Mouse (Mus musculus): Measurements from ENCODE around the gene Tasp1. TPM values are rescaled to one million over a fixed set of nuclear protein-coding genes. Genes with fewer than 3 reads are reported as not detected.

Gene Tasp1
- 12.8 and 14.4 TPM in 2 replicates for polyA plus RNA-seq (2016; fragmentation: Nextera tagmentation; extraction: Ambion mirVana)

DNA sequence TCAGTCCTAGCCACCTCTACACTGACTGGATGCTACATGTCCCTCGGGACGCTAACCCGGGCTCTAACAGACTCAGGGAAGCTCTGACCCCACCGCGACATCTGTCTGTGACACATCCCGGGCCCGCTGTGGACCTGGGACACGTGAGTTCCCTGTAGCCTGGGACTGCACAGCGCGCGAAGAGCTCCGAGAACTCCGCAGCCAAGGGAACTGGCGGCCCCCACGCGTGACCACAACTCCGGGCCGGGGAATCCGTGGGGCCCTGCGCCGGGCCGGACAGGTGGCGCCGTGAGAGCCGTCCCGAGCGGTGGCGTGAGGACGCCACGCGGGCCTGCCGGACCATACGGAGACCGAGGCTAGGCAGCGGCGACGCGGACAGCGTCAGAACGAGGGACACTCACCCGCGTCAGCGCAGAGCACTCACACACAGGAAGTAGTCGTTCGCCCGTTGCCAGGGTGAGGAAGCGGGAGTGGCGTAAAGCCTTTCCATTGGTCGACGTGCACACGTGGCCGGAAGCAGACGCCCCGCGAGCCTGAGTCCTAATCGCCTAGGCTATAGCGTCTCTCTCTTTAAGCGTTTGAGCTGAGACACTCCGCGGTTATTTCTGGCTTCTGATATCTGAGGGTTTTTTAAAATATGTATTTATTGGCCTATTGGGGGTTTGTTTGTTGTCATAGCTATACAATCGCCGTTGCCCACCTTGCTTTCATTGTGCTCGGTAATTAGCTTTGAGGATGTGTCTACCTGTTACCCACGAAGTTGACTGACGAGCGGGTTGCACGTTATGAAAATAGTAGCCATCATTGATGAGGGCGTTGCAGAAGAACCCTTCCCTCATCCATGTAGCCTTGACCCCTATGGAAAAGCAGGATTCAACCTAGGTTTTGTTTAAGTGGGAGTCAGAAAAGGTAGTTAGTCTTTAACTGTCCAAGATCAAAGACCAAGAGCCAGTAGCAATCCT, at the start of gene Tasp1:
Gene Tasp1 (minus strand): TSS at position 453 of the 962 bp plus-strand sequence.
- WGBS = under 1% methylated on average over 68 of the region's 68 CpGs
- peaks cover 3% of the 10 kb centered on the region; the same call in 1 of the 2 replicates for H3K4me1 ChIP-seq
- peak within 1 kb of the TSS; percentile 85 for H3K4me3 ChIP-seq
- H3K27ac ChIP-seq = peak within 1 kb of the TSS; percentile 75; the same call in 1 of the 2 replicates
- H3K36me3 ChIP-seq = no peaks in the 10 kb centered on the region
- peak within 1 kb of the TSS; percentile 77 for H3K9ac ChIP-seq
- peak; percentile 100 for ATAC-seq (ENCODE audit: low FRiP score, low read depth)
- H3K27me3 ChIP-seq (replicated peaks) = no peaks in the 10 kb centered on the region
- no peaks in the 10 kb centered on the region for H3K9me3 ChIP-seq
- peak within 1 kb of the TSS; percentile 81 for H3K4me2 ChIP-seq (replicated peaks)

DNA sequence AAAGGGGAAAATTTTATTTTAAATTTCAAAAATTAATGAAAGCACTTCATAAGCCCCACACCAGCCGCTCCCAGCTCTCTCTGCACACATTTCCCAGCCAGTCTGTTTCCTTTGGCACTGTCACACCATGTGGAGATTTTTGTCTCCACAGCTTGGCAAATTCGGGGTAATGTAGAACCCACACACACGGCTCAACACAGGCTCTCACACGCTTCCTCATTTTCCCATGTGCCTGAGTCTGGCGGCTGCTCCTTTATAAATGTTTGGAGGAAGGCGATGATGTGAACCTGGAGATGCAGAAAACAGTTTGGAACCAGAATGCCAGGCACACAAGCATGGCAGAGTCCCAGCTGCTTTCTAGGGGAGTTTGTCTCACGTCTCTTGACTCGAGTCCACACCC, 47.2 kb upstream of the Tasp1 start:
- no peak overlapping the region for H3K4me2 ChIP-seq (replicated peaks)
- H3K27me3 ChIP-seq (replicated peaks) = no peaks in the 10 kb centered on the region
- no peak overlapping the region for H3K9ac ChIP-seq
- no peaks in the 10 kb centered on the region for H3K4me1 ChIP-seq
- no peak overlapping the region for H3K27ac ChIP-seq
- no peaks in the 10 kb centered on the region for H3K9me3 ChIP-seq
- H3K4me3 ChIP-seq = no peak overlapping the region
- no peak for ATAC-seq (ENCODE audit: low FRiP score, low read depth)
- H3K36me3 ChIP-seq = no peaks in the 10 kb centered on the region
- WGBS = 89% methylated on average over 8 of the region's 8 CpGs

DNA sequence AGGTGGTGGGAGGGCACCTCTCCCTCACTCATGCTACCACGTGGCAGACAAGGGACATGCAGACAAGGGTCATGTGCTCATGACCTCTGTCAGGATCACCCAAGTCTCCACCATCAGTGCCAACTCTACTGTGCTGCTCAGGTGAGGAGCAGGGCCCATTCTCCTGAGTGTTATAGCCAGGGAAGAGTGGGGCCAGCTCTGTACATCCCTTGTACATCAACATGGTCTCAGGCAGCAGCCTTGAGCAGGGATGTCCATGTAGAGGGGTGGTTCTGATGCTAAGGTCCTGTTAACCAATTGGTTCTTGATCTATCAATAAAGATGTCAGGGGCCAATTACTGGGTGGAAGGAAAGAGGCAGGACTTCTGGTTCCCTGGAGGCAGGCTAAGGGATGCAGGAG, 42.3 kb upstream of the Tasp1 start:
- Histone ChIP-seq H3K4me3 (no peak overlapping the region), H3K9me3 (no peaks in the 10 kb centered on the region), H3K27ac (no peak overlapping the region), H3K9ac (no peak overlapping the region), H3K36me3 (no peaks in the 10 kb centered on the region), H3K4me2 (replicated peaks) (no peak overlapping the region), H3K27me3 (replicated peaks) (no peaks in the 10 kb centered on the region), H3K4me1 (no peaks in the 10 kb centered on the region)
- 50% methylated on average over 1 of the region's 1 CpGs for WGBS
- no peak for ATAC-seq (ENCODE audit: low FRiP score, low read depth)

DNA sequence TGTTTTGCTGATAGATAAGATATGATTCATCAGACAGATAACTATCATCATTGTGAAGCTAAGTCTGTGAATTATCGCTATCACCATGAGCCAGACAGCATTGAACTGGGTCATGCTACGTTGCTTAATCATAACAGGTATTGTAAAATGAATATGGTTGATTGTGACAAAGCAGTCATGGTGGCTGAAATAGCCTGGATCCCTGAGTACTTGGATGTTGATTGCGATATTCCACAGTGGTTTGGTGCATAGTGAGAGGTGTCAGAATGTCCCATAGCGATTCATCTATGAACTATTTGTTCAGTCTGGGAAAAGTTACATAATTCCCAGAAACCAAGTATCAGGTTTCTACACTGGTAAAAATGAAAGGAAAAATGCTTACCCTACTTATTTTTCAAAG, 41.0 kb upstream of the Tasp1 start:
- Histone ChIP-seq H3K4me2 (replicated peaks) (no peak overlapping the region), H3K4me3 (no peak overlapping the region), H3K27me3 (replicated peaks) (no peaks in the 10 kb centered on the region), H3K9ac (no peak overlapping the region), H3K9me3 (no peaks in the 10 kb centered on the region), H3K4me1 (no peaks in the 10 kb centered on the region), H3K36me3 (no peaks in the 10 kb centered on the region), H3K27ac (no peak overlapping the region)
- 88% methylated on average over 4 of the region's 4 CpGs for WGBS
- no peak for ATAC-seq (ENCODE audit: low FRiP score, low read depth)

DNA sequence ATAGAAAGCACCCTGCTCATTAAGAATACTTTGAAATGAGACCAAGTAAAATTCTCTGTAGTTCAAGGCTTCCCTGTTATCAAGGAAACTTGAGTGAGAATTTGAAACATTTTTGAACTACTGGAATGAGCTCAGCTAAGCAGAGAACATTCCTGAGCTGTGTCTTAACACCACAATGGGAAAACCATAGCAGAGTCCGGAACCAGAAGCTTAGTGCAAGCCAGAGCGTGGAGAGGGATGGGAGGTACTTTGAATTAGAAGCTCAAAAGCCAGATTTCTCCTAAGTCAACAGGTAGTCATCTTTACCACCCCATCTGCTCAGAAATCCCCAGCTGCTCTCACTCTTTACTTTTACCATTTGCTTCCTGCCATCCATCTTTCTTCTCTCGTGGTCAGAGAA, 38.3 kb upstream of the Tasp1 start:
- Histone ChIP-seq H3K4me3 (no peak overlapping the region), H3K4me1 (no peaks in the 10 kb centered on the region), H3K4me2 (replicated peaks) (no peak overlapping the region), H3K9me3 (no peaks in the 10 kb centered on the region), H3K27ac (no peak overlapping the region), H3K27me3 (replicated peaks) (no peaks in the 10 kb centered on the region), H3K36me3 (no peaks in the 10 kb centered on the region), H3K9ac (no peak overlapping the region)
- no peak for ATAC-seq (ENCODE audit: low FRiP score, low read depth)
- 60% methylated on average over 3 of the region's 3 CpGs for WGBS

DNA sequence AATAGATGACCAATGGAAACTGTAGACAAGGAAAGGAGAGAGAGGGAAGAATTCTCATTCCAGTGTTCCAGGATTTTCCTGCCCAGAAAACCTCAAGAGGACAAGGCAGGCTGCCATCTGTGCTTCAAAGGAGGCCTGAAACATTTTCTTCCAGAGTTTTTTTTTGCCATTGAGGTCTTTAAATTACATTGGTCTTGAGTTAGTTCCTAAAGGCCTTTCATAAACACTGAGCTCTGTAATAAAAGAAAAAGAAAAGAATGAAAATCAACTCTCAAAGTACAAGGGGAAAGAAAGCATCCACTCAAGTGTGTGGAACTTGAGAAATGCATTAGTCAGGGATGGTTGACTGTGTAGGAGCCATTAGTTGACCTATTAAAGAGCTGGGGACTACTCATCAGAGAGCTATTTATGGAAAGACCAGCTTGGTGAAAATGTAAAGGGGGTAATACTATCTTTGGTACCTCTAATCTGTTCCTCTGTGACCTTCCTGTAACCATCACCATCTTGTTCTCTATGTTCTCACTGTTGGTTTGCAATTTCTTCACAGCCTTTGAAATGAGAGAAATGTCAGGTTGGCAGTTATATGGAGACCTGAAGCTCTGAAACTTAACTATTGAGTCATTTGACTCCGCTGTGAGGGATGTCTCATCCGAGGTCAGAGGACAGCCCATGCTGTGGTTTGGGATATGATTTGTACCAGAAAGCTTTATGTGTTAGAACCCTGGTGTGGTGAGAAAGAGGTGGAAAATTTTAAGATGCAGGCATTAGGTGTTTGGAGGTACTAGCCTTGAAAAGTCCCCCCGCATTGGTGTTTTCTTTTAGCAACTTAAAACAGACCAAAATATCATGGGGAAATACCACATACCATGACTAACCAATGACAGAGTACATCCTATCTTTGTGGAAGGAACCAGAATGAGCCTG, 34.2 kb upstream of the Tasp1 start:
- no peak overlapping the region for H3K4me3 ChIP-seq
- H3K27me3 ChIP-seq (replicated peaks) = no peaks in the 10 kb centered on the region
- no peak overlapping the region for H3K9ac ChIP-seq
- no peaks in the 10 kb centered on the region for H3K36me3 ChIP-seq
- no peak overlapping the region for H3K4me2 ChIP-seq (replicated peaks)
- WGBS = 89% methylated on average over 3 of the region's 3 CpGs
- no peaks in the 10 kb centered on the region for H3K9me3 ChIP-seq
- no peak for ATAC-seq (ENCODE audit: low FRiP score, low read depth)
- H3K27ac ChIP-seq = no peak overlapping the region
- H3K4me1 ChIP-seq = no peaks in the 10 kb centered on the region

DNA sequence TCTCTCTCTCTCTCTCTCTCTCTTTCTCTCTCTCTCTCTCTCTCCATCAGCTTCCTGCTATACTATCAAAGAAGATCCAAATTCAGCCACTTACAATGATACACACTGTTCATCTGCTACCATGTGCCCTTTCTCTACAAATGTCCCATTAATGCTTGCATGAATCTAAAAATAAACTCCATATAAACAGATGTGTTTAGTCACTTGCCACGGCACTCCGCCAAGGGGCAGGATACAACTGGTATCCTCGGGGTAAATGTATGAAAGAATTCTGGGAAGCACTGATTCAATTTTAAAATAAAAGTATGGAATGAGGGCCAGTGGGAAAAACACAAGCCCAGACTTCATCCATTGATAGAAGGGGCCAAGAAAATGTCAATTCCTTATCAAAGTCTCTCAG, 33.4 kb upstream of the Tasp1 start:
- WGBS = 94% methylated on average over 3 of the region's 3 CpGs
- Histone ChIP-seq H3K27ac (no peak overlapping the region), H3K4me3 (no peak overlapping the region), H3K9ac (no peak overlapping the region), H3K36me3 (no peaks in the 10 kb centered on the region), H3K27me3 (replicated peaks) (no peaks in the 10 kb centered on the region), H3K4me1 (no peaks in the 10 kb centered on the region), H3K9me3 (no peaks in the 10 kb centered on the region), H3K4me2 (replicated peaks) (no peak overlapping the region)
- no peak for ATAC-seq (ENCODE audit: low FRiP score, low read depth)

DNA sequence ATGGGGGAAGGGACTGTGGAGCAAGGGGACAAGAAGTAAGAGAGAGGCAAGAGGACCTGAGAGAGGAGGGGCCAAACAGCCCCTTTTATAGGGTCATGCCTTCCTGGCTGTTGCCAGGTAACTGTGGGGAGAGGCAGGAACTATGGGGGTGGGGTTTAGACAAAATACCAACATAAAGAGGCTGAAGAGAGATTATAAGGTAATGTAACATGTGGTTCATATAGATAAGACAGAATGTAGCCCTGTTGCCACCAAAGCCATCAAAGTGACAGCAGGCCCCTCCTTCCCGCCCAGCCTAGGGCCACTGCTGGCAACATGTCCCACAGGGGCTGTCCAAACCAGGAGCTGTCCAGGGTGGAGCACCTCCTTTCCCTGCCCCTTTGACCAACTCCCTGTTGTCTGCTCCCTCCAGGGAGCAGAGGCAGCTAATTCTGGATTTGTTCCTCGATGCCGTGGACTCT, 30.6 kb upstream of the Tasp1 start:
- ATAC-seq (ENCODE audit: low FRiP score, low read depth) = peak; percentile 25; the same call in 1 of the 2 replicates
- H3K4me1 ChIP-seq = no peaks in the 10 kb centered on the region
- H3K4me3 ChIP-seq = no peak overlapping the region
- WGBS = 74% methylated on average over 3 of the region's 3 CpGs
- H3K4me2 ChIP-seq (replicated peaks) = no peak overlapping the region
- no peaks in the 10 kb centered on the region for H3K36me3 ChIP-seq
- no peaks in the 10 kb centered on the region for H3K27me3 ChIP-seq (replicated peaks)
- no peaks in the 10 kb centered on the region for H3K9me3 ChIP-seq
- H3K9ac ChIP-seq = no peak overlapping the region
- no peak overlapping the region for H3K27ac ChIP-seq

DNA sequence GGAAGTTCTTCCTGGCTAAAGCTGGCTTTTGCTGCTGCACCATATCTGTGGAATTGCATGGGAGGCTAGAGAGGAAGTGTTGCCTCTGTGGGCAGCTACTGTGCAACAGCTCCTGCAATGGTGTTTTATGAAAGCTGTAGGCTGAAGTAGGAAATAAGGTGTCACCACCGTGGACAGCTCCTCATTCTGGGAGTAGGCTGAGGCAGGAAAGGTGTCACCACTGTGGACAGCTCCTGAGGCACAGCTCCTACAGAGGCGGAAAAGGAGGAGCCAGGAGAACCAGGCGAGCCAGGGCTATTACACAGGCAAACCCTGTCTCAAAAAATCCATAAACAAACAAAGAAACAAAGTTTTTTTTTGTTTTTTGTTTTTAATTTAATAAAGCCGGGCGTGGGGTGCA, 29.4 kb upstream of the Tasp1 start:
- Histone ChIP-seq H3K4me1 (no peaks in the 10 kb centered on the region), H3K4me2 (replicated peaks) (no peak overlapping the region), H3K27me3 (replicated peaks) (no peaks in the 10 kb centered on the region), H3K4me3 (no peak overlapping the region), H3K9ac (no peak overlapping the region), H3K27ac (no peak overlapping the region), H3K9me3 (no peaks in the 10 kb centered on the region), H3K36me3 (no peaks in the 10 kb centered on the region)
- 81% methylated on average over 5 of the region's 5 CpGs for WGBS
- ATAC-seq (ENCODE audit: low FRiP score, low read depth) = no peak

DNA sequence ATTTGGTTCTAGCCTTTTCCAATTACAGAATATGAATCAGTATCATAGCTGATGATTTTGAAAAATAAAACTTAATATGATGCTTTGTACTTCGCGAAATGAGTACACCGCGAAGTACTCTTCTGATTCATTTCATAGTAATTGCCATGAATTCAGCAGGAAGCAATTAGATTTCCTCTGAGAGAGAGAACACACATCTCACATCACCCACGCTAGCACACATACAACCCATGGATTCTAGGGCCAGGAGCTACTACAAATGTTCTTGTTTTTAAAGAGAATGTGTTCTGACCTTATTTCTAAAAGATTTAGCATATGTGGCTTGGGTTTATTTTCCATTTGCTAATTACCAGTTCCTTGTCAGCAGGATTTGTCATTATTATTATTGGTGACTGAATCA, 26.8 kb upstream of the Tasp1 start:
- Histone ChIP-seq H3K27me3 (replicated peaks) (no peaks in the 10 kb centered on the region), H3K9me3 (no peaks in the 10 kb centered on the region), H3K9ac (no peak overlapping the region), H3K27ac (no peak overlapping the region), H3K4me2 (replicated peaks) (no peak overlapping the region), H3K36me3 (no peaks in the 10 kb centered on the region), H3K4me3 (no peak overlapping the region), H3K4me1 (no peaks in the 10 kb centered on the region)
- 91% methylated on average over 5 of the region's 5 CpGs for WGBS
- no peak for ATAC-seq (ENCODE audit: low FRiP score, low read depth)

DNA sequence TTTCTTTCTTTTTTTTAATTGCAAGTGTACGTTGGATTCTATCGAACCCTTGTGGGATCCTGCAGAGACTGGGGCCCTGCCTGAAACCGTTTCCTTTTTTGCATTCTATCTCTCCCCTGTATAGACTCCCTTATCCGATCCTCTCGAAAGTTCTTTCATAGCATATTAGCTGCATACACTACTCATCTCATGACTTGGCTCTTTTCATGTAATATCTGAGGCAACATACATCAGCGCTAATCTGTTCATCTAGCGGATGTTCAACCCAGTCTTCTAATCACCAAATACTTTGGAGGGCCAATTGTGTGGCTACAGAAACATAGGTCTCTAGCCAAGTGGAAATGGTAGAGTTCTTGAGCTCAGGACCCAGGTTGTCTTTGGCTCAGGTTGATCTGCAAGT, 17.6 kb upstream of the Tasp1 start:
- no peaks in the 10 kb centered on the region for H3K36me3 ChIP-seq
- no peak for ATAC-seq (ENCODE audit: low FRiP score, low read depth)
- H3K9ac ChIP-seq = no peak overlapping the region
- H3K4me1 ChIP-seq = no peaks in the 10 kb centered on the region
- H3K27me3 ChIP-seq (replicated peaks) = no peaks in the 10 kb centered on the region
- H3K9me3 ChIP-seq = no peaks in the 10 kb centered on the region
- 97% methylated on average over 7 of the region's 7 CpGs for WGBS
- no peak overlapping the region for H3K4me2 ChIP-seq (replicated peaks)
- H3K27ac ChIP-seq = no peak overlapping the region
- no peak overlapping the region for H3K4me3 ChIP-seq

Data from neural tube, embryonic 12.5 days (tissue).